Mouse (Mus musculus) 3T3-L1 (cell line): Measurements from ENCODE around the gene Phlpp1.

Source experiments
- DNase-seq: peaks from one replicate; pipeline ENCODE4 v3.0.0-alpha.2; 2015; ENCODE audit warnings: low read depth, low spot score

Phlpp1 gene

GRCm38 (mm10) chr1:106164111-106164510, 7.4 kb upstream of the Phlpp1 start:
- no peak for DNase-seq

GRCm38 (mm10) chr1:106168001-106168400, 3.6 kb upstream of the Phlpp1 start:
- peak; percentile 40 for DNase-seq

GRCm38 (mm10) chr1:106168801-106169200, 2.8 kb upstream of the Phlpp1 start:
- DNase-seq, result peak; percentile 56

GRCm38 (mm10) chr1:106169741-106170265, 1.7 kb upstream of the Phlpp1 start:
- no peak for DNase-seq

- peak; percentile 63 for DNase-seq
These were observed 864 bp downstream of the Phlpp1 start for GRCm38 (mm10) chr1:106172301-106172930.

- peak; percentile 56 for DNase-seq
These were observed 1.4 kb downstream of the Phlpp1 start for GRCm38 (mm10) chr1:106172931-106173371.

- DNase-seq, result peak; percentile 39
These were observed 2.1 kb downstream of the Phlpp1 start for GRCm38 (mm10) chr1:106173621-106174156.

GRCm38 (mm10) chr1:106174598-106174997, 3.0 kb downstream of the Phlpp1 start:
- peak; percentile 37 for DNase-seq

GRCm38 (mm10) chr1:106175360-106175759, 3.8 kb downstream of the Phlpp1 start:
- no peak for DNase-seq

GRCm38 (mm10) chr1:106176791-106177190, 5.2 kb downstream of the Phlpp1 start:
- no peak for DNase-seq

- DNase-seq, result peak; percentile 25
These were observed 6.6 kb downstream of the Phlpp1 start for GRCm38 (mm10) chr1:106177868-106178790.

GRCm38 (mm10) chr1:106183701-106184100, 12.1 kb downstream of the Phlpp1 start:
- no peak for DNase-seq

GRCm38 (mm10) chr1:106184780-106185460, 13.4 kb downstream of the Phlpp1 start:
- DNase-seq, result no peak

GRCm38 (mm10) chr1:106185461-106185924, 13.9 kb downstream of the Phlpp1 start:
- no peak for DNase-seq

- no peak for DNase-seq
These were observed 14.5 kb downstream of the Phlpp1 start for GRCm38 (mm10) chr1:106186062-106186461.

- DNase-seq, result no peak
These were observed 15.9 kb downstream of the Phlpp1 start for GRCm38 (mm10) chr1:106187480-106187879.

- no peak for DNase-seq
These were observed 17.2 kb downstream of the Phlpp1 start for GRCm38 (mm10) chr1:106188756-106189155.

- DNase-seq, result no peak
These were observed 17.8 kb downstream of the Phlpp1 start for GRCm38 (mm10) chr1:106189311-106189710.

GRCm38 (mm10) chr1:106190695-106191094, 19.1 kb downstream of the Phlpp1 start:
- no peak for DNase-seq

GRCm38 (mm10) chr1:106191885-106192284, 20.3 kb downstream of the Phlpp1 start:
- no peak for DNase-seq

- DNase-seq, result no peak
These were observed 21.4 kb downstream of the Phlpp1 start for GRCm38 (mm10) chr1:106192864-106193470.
